Mouse (Mus musculus) embryo, embryonic 11.5 days (tissue): ENCODE results near the gene Proser2.

Experiments used
- DNase-seq: peaks from one replicate; pipeline ENCODE4 v3.0.0-alpha.2; 2012; ENCODE audit warnings: low read depth, low spot score

The Proser2 gene

DNA sequence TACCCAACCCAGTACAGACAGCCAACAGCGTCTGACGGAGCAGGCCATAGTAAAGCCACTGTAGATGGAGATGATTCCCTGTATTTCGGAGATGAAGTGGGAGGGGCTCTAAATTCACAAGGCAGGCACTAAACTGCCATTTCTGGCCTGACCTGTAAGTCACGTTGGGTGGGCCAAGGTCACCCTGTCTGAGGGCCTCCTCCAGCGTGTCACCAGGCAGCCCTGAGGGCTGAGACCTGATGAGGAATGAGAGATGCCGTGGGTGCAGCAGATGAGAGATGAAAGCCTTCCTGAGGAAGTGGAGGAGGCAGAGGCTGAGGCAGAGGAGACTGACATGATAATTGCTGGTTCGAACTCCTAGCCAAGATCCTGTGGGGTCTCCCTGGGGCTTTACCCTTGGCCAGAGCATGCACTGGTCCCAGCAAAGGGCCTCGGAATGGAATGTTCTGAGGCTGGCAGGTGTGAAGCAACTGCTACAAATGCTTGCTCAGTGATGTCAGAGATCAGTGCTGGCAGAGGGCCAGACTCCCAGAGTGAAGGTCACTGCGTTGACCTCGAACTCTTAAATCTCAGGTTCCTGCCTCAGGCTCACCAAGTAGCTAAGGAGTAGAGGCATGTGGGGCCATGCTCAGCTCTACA is 55.0 kb downstream of the Proser2 start:
- DNase-seq, result peak; percentile 75

DNA sequence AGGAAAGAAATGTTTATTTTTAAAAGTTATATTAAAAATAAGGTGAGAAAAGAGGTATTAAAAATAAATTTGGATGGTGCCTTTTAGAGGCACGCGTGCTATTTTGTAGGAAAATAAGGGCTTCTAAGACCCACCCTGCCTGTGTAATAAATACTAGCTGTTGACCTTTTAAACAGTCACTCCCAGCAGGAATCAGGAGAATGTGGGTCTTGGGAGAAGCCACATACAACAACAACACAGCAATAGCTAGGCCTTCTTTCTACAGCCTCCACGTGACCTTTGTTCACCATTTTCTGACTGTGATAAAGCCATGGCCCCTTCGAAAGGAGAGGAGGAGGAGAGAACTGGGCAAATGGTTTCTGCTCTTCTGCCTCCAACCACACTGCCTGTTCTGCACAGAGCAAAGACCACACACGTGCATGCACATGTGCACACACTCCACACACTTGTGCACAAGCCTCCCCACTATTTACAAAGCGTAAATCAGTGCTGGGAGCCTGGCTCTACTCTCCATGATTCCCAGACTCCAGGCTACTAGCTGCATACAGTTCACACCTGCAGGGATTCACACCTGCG is 57.2 kb downstream of the Proser2 start:
- no peak for DNase-seq

- DNase-seq, result no peak
Observed at GRCm38 (mm10) chr2:6071598-6072440, 58.2 kb downstream of the Proser2 start.

DNA sequence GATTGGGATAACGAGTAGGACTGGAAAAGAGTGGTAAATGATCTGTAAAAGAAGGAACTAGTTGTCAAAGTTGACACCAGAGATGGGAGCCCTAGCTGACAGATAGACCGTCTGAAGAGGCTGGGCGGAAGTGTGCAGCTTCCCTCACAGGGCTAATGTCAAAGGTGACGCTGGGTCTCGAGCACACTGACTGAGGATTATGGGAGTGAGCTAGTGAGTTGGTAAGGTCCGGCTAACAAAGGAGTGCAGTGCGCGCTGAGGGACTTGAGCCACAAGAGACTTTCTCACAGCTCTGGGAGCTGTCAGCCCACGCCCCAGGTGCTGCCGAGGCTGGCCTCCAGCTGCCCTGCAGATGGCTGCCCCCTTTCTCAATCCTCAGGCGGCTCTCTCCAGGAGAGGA is 59.1 kb downstream of the Proser2 start:
- no peak for DNase-seq

DNA sequence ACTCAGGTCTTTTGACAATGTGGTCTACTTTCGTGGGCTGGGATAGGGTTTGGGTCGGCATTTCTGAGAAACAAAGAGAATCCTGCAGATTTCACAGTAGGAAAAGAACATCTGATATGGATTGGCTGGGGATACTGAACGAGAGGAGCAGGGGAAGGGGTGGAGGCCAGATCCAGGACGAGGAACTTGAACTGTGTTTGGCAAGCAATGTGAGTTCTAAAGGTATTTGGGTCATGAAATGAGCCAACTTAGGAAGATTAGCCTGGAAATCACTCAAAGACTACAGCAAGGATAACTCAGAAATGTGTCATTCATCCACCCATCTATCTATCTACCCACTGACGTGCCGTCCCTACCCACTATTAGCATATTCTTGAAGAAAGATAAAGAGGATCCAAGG is 62.7 kb downstream of the Proser2 start:
- DNase-seq, result no peak

DNA sequence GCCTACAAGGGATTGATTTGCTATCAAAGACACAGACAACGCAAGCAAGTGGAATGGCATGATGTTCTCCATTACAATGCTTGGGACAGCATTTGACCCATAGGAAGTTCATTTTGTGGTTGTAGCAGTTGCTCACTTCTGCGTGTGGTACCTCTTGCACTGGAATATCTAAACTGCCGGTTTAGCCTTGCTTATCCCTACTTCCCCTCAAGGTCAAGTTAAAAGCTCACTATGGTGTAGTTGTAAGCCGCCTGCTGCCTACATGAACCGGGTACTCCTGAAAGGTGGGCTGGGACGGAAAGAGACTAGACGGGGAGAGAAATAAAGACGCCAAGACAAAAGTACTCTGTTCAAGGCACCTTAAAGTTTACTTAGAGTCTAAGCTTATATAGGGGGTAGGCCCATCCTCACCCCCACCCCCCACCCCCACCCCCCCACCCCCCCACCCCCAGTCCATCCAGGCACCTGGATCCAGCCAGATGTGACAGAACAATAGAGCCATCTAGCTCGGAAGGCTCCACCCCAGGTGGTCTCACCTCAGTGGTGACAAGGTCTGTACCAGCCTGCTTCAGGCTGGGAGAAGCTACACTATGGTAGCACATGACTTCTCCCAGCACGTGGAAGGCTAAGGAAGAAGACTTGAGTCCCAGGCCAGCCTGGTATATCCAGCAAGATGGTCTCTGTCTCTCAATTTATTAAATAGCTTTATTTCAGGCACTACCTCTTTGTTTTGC is 69.8 kb downstream of the Proser2 start:
- no peak for DNase-seq

GRCm38 (mm10) chr2:6059291-6059690 is 70.7 kb downstream of the Proser2 start:
- DNase-seq, result no peak

DNA sequence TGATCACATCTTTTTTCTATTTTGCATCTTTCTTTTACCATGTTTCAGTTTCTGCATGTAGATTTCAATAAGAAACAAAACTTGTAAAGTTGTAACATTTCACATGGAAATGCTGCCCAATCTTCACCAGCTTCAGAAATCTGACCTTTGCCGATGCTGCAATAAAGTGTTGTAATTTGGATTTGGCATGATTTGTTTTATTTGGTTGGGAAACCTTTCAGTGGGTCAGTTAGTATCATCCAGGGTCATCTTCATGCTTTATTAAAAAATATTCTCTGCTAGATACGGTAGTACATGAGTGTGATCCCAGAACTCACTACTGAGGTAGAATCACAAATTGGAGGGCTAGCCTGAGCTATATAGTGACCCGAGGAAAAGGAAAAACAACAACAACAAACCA is 73.5 kb downstream of the Proser2 start:
- no peak for DNase-seq

GRCm38 (mm10) chr2:6055466-6055865 is 74.5 kb downstream of the Proser2 start:
- no peak for DNase-seq

DNA sequence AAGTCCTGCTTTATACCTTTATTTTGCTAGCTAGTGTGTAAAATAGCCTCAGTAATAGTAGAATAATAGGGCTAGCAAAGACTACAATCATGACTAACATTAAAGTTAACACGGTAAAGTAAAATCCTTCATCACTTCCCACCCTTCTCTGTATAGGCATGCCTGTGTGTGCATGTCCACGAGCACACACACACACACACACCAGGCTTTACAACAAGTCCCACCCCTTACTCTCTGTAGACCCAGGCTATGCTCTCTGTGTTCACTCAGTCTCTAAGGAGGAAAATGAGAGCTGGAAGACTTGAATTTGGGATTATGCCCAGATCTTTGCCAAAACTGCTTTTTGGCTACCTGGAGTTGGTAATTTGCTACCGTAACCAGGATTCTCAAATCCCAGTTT is 81.0 kb downstream of the Proser2 start:
- no peak for DNase-seq

- no peak for DNase-seq
Observed at GRCm38 (mm10) chr2:6048570-6048969, 81.4 kb downstream of the Proser2 start.
